16 mouse cellular contexts compared by ENCODE assay signal in the genomic region with DNA sequence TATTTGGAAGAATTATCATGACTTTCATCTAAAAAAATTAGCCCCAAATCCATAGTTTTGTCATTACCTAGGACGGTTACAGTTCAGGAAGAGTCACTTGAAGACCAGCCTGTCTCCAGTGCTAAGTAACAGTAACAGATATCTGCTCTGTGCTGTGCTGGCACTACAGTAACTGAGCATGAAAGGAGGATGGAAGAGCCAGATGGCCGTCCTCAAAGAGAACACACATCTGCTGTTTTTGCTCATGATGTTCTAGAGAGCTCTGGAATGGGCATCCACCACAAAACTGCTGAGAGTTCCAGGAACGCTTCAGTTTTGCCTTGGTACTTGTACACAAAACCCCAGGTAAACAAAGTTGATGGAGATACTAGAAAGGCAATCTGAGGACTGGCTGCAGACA. TPM values are rescaled to one million over a fixed set of nuclear protein-coding genes. Genes with fewer than 3 reads are reported as not detected.
DNase-seq lines count a peak whose midpoint lies in the region; ATAC-seq and TF ChIP-seq lines count a peak whose summit lies in the region.
"Had no signal": no experiment of that assay in that cellular context is flagged by ENCODE, and none has a peak within 500 bp of the region (broad histone marks: within the 10 kb centered on the region; RNA-seq: fewer than 3 reads in every experiment).

No protein-coding gene starts in this region.

- WGBS in embryonic facial prominence, embryonic 13.5 days: 57% methylated on average over 3 of the region's 3 CpGs
- WGBS in midbrain, embryonic 15.5 days: 91% methylated on average over 3 of the region's 3 CpGs

- TF ChIP-seq POLR2A in myocyte (IDR thresholded peaks at IDR 0.05; ENCODE audit: insufficient read length, low read depth): no peak

- H3K4me1 ChIP-seq in embryonic facial prominence, embryonic 13.5 days: 0 out of 2 replicates have a peak, but pooled peaks cover 5% of the 10 kb centered on the region
- no peaks in the 10 kb centered on the region for H3K4me1 ChIP-seq in midbrain, embryonic 15.5 days
- H3K4me1 ChIP-seq: forebrain, embryonic 13.5 days; midbrain, embryonic 10.5 days; neural tube, embryonic 15.5 days had no signal

- no peak for ATAC-seq in embryonic facial prominence, embryonic 13.5 days (ENCODE audit: insufficient number of reproducible peaks, insufficient read depth, low FRiP score, low TSS enrichment, low read depth)
- no peak for ATAC-seq in midbrain, embryonic 15.5 days (replicated peaks)
- ATAC-seq: activated CD4-positive, CD25-positive, alpha-beta regulatory T cell, adult 4 months; forebrain, embryonic 13.5 days; inflammation-experienced regulatory T-cells, adult 6 months had no signal

- peak; percentile 3 to 25 for DNase-seq in left cerebral cortex, adult 18-20 months (ENCODE audit: low spot score in 2 of 2)
- DNase-seq in left cerebral cortex, adult 2 months (ENCODE audit: extremely low spot score in 1 of 2, low spot score in 2 of 2): no peak
- DNase-seq in layer of hippocampus, adult 8-10 months (ENCODE audit: low spot score in 2 of 2): peak; percentile 67 to 73
- DNase-seq in kidney, adult 8-10 months: no peak
- DNase-seq: cerebellum, adult 11-12 months; cerebellum, postnatal 25 days; thymus, adult 18-20 months had no signal

- H3K4me2 ChIP-seq in embryonic facial prominence, embryonic 13.5 days: no peak overlapping the region
- H3K4me2 ChIP-seq in myocyte (ENCODE audit: low read depth): peak overlapping the region; percentile 12
- H3K4me2 ChIP-seq in midbrain, embryonic 15.5 days: no peak overlapping the region
- H3K4me2 ChIP-seq: forebrain, embryonic 13.5 days; limb, embryonic 15.5 days; neural tube, embryonic 15.5 days had no signal

- H3K36me3 ChIP-seq in embryonic facial prominence, embryonic 13.5 days: no peaks in the 10 kb centered on the region
- H3K36me3 ChIP-seq in myocyte (ENCODE audit: control insufficient read depth, insufficient read depth): no peaks in the 10 kb centered on the region
- H3K36me3 ChIP-seq in midbrain, embryonic 15.5 days (replicated peaks): no peaks in the 10 kb centered on the region
- H3K36me3 ChIP-seq: limb, embryonic 15.5 days; midbrain, embryonic 10.5 days; neural tube, embryonic 15.5 days had no signal

- H3K79me2 ChIP-seq in myocyte (ENCODE audit: control insufficient read depth, insufficient read depth): no peaks in the 10 kb centered on the region

- no peaks in the 10 kb centered on the region for H3K27me3 ChIP-seq in embryonic facial prominence, embryonic 13.5 days
- H3K27me3 ChIP-seq in myocyte (ENCODE audit: control insufficient read depth, insufficient read depth, insufficient read length): no peaks in the 10 kb centered on the region
- no peaks in the 10 kb centered on the region for H3K27me3 ChIP-seq in midbrain, embryonic 15.5 days (replicated peaks)
- H3K27me3 ChIP-seq: forebrain, embryonic 13.5 days; neural tube, embryonic 15.5 days had no signal

- H3ac ChIP-seq in myocyte (ENCODE audit: control insufficient read depth, insufficient read length): no peak overlapping the region

- intact Hi-C loops in left cerebral cortex, adult 2 months (cut with DNase I): no loop called here

- H3K27ac ChIP-seq in left cerebral cortex, adult 2 months: no peak overlapping the region
- H3K27ac ChIP-seq in embryonic facial prominence, embryonic 13.5 days: 0 out of 2 replicates have a peak overlapping the region, but pooled peaks have one; percentile 33
- H3K27ac ChIP-seq in midbrain, embryonic 15.5 days: no peak overlapping the region
- H3K27ac ChIP-seq: forebrain, embryonic 13.5 days; limb, embryonic 15.5 days; midbrain, embryonic 10.5 days; neural tube, embryonic 15.5 days had no signal

- no peak overlapping the region for H3K9ac ChIP-seq in embryonic facial prominence, embryonic 13.5 days
- no peak overlapping the region for H3K9ac ChIP-seq in midbrain, embryonic 15.5 days
- H3K9ac ChIP-seq: forebrain, embryonic 13.5 days; limb, embryonic 15.5 days; neural tube, embryonic 15.5 days had no signal

- no peaks in the 10 kb centered on the region for H3K9me3 ChIP-seq in embryonic facial prominence, embryonic 13.5 days
- no peaks in the 10 kb centered on the region for H3K9me3 ChIP-seq in midbrain, embryonic 15.5 days
- H3K9me3 ChIP-seq: forebrain, embryonic 13.5 days; limb, embryonic 15.5 days; neural tube, embryonic 15.5 days had no signal

- H3K4me3 ChIP-seq in left cerebral cortex, adult 2 months: no peak overlapping the region
- no peak overlapping the region for H3K4me3 ChIP-seq in embryonic facial prominence, embryonic 13.5 days
- no peak overlapping the region for H3K4me3 ChIP-seq in myocyte
- no peak overlapping the region for H3K4me3 ChIP-seq in midbrain, embryonic 15.5 days
- H3K4me3 ChIP-seq: forebrain, embryonic 13.5 days; limb, embryonic 15.5 days; midbrain, embryonic 10.5 days; neural tube, embryonic 15.5 days had no signal

- no peak for TF ChIP-seq CTCF in left cerebral cortex, adult 2 months (IDR thresholded peaks at IDR 0.05)

TF ChIP-seq in myocyte, 11 proteins besides CTCF, POLR2A, EP300 and RAD21:
- no peak for TF ChIP-seq POLR2AphosphoS2 (IDR thresholded peaks at IDR 0.05; ENCODE audit: insufficient read length, low read depth)
- no peak for TF ChIP-seq MAX (IDR thresholded peaks at IDR 0.05; ENCODE audit: low read depth)
- TF ChIP-seq MYOG (IDR thresholded peaks at IDR 0.05; ENCODE audit: control insufficient read depth in 1 of 3, insufficient read depth in 1 of 3, insufficient read length in 2 of 3, low read depth in 2 of 3): no peak
- no peak for TF ChIP-seq MYOD1 (IDR thresholded peaks at IDR 0.05; ENCODE audit: control insufficient read depth in 1 of 3, insufficient read length in 2 of 3, low read depth in 2 of 3)
- no peak for TF ChIP-seq SRF (IDR thresholded peaks at IDR 0.05; ENCODE audit: control insufficient read depth, insufficient read length, low read depth)
- no peak for TF ChIP-seq CEBPB (IDR thresholded peaks at IDR 0.05; ENCODE audit: insufficient read depth, poor library complexity, severe bottlenecking)
- no peak for TF ChIP-seq TCF12 (IDR thresholded peaks at IDR 0.05; ENCODE audit: insufficient read depth, poor library complexity, severe bottlenecking)
- TF ChIP-seq REST (IDR thresholded peaks at IDR 0.05; ENCODE audit: insufficient read depth, insufficient read length): no peak
- TF ChIP-seq E2F4 (IDR thresholded peaks at IDR 0.05; ENCODE audit: insufficient read depth): no peak
- no peak for TF ChIP-seq USF1 (IDR thresholded peaks at IDR 0.05; ENCODE audit: low read depth)
- TF ChIP-seq TCF3 (IDR thresholded peaks at IDR 0.05; ENCODE audit: insufficient read length, low read depth): no peak
TF ChIP-seq in myocyte: peak in this region for 0.

RNA-seq across cellular contexts. Expression of gene Frzb, which starts 59.1 kb away (rescaled TPM):
- total RNA-seq in left cerebral cortex, adult 18-20 months (2021): 10 to 100 TPM; 23.4 to 25.2 TPM
- total RNA-seq in left cerebral cortex, adult 2 months (2021): 10 to 100 TPM; 28.3 to 29.8 TPM
- polyA plus RNA-seq in embryonic facial prominence, embryonic 13.5 days (2015; fragmentation: Nextera tagmentation; extraction: Ambion mirVana): 34.6 and 49.5 TPM in 2 replicates
- total RNA-seq in layer of hippocampus, adult 8-10 months (2022): 10 to 100 TPM; 24.6 to 29.1 (median 28.7) TPM
- 0.06 TPM for polyA plus RNA-seq in myocyte (2012; fragmentation: generic; extraction: Trizol)
- 2.5 and 2.6 TPM in 2 replicates for polyA plus RNA-seq in midbrain, embryonic 15.5 days (2015; fragmentation: Nextera tagmentation; extraction: Ambion mirVana)
- polyA plus RNA-seq: activated CD4-positive, CD25-positive, alpha-beta regulatory T cell, adult 4 months; inflammation-experienced regulatory T-cells, adult 6 months had no signal

Comparison
In these comparisons a context has a peak if more than half of its experiments do, and no peak if none do; other contexts are left out.
1. DNase-seq: peak in left cerebral cortex, adult 18-20 months (2 of 2) and layer of hippocampus, adult 8-10 months (2 of 2); none in left cerebral cortex, adult 2 months (0 of 2) and kidney, adult 8-10 months (0 of 2).